Mouse (Mus musculus) bone marrow, adult 2 months (tissue): ENCODE results near the gene Hmga1.

Source experiments
- CTCF ChIP-seq: fragments of 200-500 bp; IDR thresholded peaks from 2 replicates; pipeline ENCODE4 v1.5.1; 2011; ENCODE audit warnings: low read length, control low read depth; ENCODE audit not compliant: control insufficient read depth, insufficient read depth
- POLR2A ChIP-seq: fragments of 200-500 bp; IDR thresholded peaks from 2 replicates; pipeline ENCODE4 v1.6.1; 2011; ENCODE audit warnings: low read depth, mild to moderate bottlenecking, control low read depth, low read length, borderline replicate concordance; ENCODE audit not compliant: control insufficient read depth

- TF ChIP-seq POLR2A (peak; percentile 28; the same call in 1 of the 2 replicates), CTCF (no peak)
Measured at GRCm38 (mm10) chr17:27555075-27555511, 1.2 kb upstream of the Hmga1 start.
